Mouse (Mus musculus) midbrain, embryonic 14.5 days (tissue): ENCODE results near the gene Cpne4. TPM values are rescaled to one million over a fixed set of nuclear protein-coding genes. Genes with fewer than 3 reads are reported as not detected.

ENCODE experiments used
- ATAC-seq: fragments of 200-750 bp; cut with Nextera tagmentation; 2 replicates; pipeline ENCODE4 v1.8.0; 2017; ENCODE audit warnings: moderate number of reproducible peaks, moderate library complexity; ENCODE audit not compliant: low FRiP score, low TSS enrichment
- DNase-seq: peaks from one replicate; pipeline ENCODE4 v3.0.0-alpha.2; 2015
- H3K27ac ChIP-seq: fragments of 300-500 bp; sonication (generic); replicated peaks from 2 replicates; pipeline ENCODE4 v1.5.1; 2014; ENCODE audit warnings: mild to moderate bottlenecking, low read depth, low read length, moderate library complexity
- H3K27me3 ChIP-seq: fragments of 300-500 bp; sonication (generic); 2 replicates; pipeline ENCODE4 v1.6.1; 2014; ENCODE audit warnings: low read length, control low read depth, mixed read lengths; ENCODE audit not compliant: control insufficient read depth, insufficient read depth
- H3K36me3 ChIP-seq: fragments of 300-500 bp; sonication (generic); 2 replicates; pipeline ENCODE4 v1.6.1; 2014; ENCODE audit warnings: low read length, control low read depth; ENCODE audit not compliant: control insufficient read depth, insufficient read depth
- H3K4me1 ChIP-seq: fragments of 300-500 bp; sonication (generic); 2 replicates; pipeline ENCODE4 v1.6.1; 2014; ENCODE audit warnings: mild to moderate bottlenecking, antibody characterized with exemption, low read length, control low read depth; ENCODE audit not compliant: control insufficient read depth, insufficient read depth
- H3K4me2 ChIP-seq: fragments of 300-500 bp; sonication (generic); 2 replicates; pipeline ENCODE4 v1.6.1; 2014; ENCODE audit warnings: mild to moderate bottlenecking, low read length, moderate library complexity
- H3K4me3 ChIP-seq: fragments of 300-500 bp; sonication (generic); replicated peaks from 2 replicates; pipeline ENCODE4 v1.5.1; 2014; ENCODE audit warnings: low read depth, low read length
- H3K9ac ChIP-seq: fragments of 300-500 bp; sonication (generic); replicated peaks from 2 replicates; pipeline ENCODE4 v1.6.1; 2014; ENCODE audit warnings: mild to moderate bottlenecking, low read length, moderate library complexity
- H3K9me3 ChIP-seq: fragments of 300-500 bp; sonication (generic); 2 replicates; pipeline ENCODE4 v1.6.1; 2016; ENCODE audit warnings: low read length, control low read depth, mixed read lengths; ENCODE audit not compliant: control insufficient read depth
- WGBS: fragments of 180-500 bp; shearing (Covaris S2); extraction: QIAGEN DNeasy Blood & Tissue Kit; methylation state at CpG from one replicate; pipeline ENCODE4 v1.1.7; 2014; 5-methylcytosine and 5-hydroxymethylcytosine counted together
- polyA plus RNA-seq: library from polyadenylated mRNA; unstranded; fragments of >200 nt; fragmentation: Nextera tagmentation; extraction: Ambion mirVana; gene quantifications from 2 replicates; pipeline ENCODE4 v1.2.1, GENCODE M21; 2014

Cpne4 gene
- polyA plus RNA-seq, 1 experiment from 2014 or later = 20.2 TPM

DNA sequence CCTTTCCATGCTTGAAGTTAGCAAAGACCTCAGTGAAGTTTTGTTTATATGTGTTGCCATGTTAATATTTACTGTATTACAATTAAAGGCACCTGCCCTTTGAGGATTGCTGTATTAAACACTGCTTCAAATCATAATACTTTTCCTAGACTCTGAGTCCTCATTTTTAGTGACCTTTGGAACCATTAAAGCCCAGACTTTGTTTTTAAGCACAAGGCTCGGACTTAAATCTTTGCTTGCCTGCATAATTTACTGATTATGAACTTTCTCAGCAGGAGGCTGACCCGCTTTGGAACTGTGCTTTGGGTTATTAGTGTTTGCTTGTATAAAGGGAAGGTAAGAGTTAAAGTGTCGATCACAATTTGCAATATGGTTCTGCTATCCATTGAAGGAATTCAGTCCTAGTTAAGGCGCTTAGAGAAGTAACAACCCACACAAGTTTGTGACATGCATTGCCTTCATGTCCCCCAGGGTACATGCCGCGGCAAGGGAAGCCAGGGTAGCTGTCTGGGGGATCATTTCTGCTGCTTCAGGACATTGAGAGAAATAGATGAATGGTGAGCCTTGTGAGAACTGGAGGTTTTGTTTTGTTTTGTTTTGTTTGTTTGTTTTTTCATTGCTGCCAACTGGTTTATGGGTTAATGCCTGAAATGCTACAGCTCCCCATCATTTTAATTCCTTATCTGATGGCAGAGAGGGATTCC is 35.0 kb downstream of the Cpne4 start:
- Histone ChIP-seq H3K9ac (no peak overlapping the region), H3K36me3 (no peaks in the 10 kb centered on the region), H3K4me2 (no peak overlapping the region), H3K27me3 (no peaks in the 10 kb centered on the region), H3K4me1 (no peaks in the 10 kb centered on the region), H3K9me3 (no peaks in the 10 kb centered on the region), H3K27ac (no peak overlapping the region), H3K4me3 (no peak overlapping the region)
- no peak for DNase-seq
- ATAC-seq = no peak
- WGBS = 80% methylated on average over 6 of the region's 6 CpGs

DNA sequence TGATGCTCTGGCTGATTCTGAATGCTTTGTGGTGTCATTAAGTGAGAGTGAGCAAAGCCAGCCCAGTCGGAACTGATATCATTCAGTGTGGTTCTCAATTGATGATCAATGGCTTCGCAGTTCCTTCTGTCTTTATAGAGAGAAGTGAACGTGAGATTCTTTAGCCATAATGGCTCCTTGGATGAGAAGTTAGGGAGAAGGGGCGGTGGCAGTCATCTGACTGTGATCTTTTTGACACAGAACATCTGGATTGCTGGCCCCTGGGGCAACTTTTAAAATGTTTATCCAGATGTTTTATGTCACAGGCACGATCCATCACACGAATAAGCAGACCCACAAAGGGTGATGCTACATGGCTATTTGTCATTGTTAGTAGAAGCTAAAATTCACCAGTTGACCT is 35.6 kb downstream of the Cpne4 start:
- Histone ChIP-seq H3K9ac (no peak overlapping the region), H3K9me3 (no peaks in the 10 kb centered on the region), H3K4me2 (no peak overlapping the region), H3K4me1 (no peaks in the 10 kb centered on the region), H3K27me3 (no peaks in the 10 kb centered on the region), H3K4me3 (no peak overlapping the region), H3K27ac (no peak overlapping the region), H3K36me3 (no peaks in the 10 kb centered on the region)
- ATAC-seq = no peak
- WGBS = 73% methylated on average over 6 of the region's 6 CpGs
- DNase-seq = no peak

GRCm38 (mm10) chr9:104594550-104594949 is 47.5 kb downstream of the Cpne4 start:
- Histone ChIP-seq H3K4me3 (no peak overlapping the region), H3K4me1 (no peaks in the 10 kb centered on the region), H3K27ac (no peak overlapping the region), H3K9ac (no peak overlapping the region), H3K4me2 (no peak overlapping the region), H3K27me3 (no peaks in the 10 kb centered on the region; the same call in 1 of the 2 replicates), H3K36me3 (no peaks in the 10 kb centered on the region), H3K9me3 (no peaks in the 10 kb centered on the region)
- WGBS = 38% methylated on average over 5 of the region's 5 CpGs
- DNase-seq (peak; percentile 59), ATAC-seq (no peak)

DNA sequence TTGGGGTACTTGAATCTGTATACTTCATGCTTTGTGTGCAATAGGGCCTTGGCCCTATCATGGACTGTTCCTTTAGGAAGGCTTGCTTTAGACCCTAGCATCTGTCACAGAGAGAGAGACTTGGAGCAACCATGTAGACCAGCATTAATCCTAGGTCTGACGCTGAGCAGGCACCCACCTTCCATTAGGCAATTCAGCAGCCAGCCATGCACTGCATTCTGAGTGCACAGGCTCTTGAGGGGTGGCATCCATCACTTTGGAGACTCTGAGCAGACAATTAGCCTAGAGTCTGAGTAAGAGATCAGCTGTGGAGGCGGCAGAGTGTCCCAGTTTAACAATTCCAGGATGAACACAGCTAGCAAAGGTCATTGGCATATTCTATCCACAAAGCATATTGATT is 47.9 kb downstream of the Cpne4 start:
- Histone ChIP-seq H3K27ac (no peak overlapping the region), H3K27me3 (no peaks in the 10 kb centered on the region), H3K4me2 (no peak overlapping the region), H3K36me3 (no peaks in the 10 kb centered on the region), H3K9me3 (no peaks in the 10 kb centered on the region), H3K4me3 (no peak overlapping the region), H3K9ac (no peak overlapping the region), H3K4me1 (no peaks in the 10 kb centered on the region)
- ATAC-seq (no peak), DNase-seq (no peak)
- WGBS = 76% methylated on average over 2 of the region's 2 CpGs

GRCm38 (mm10) chr9:104612523-104612922 is 65.4 kb downstream of the Cpne4 start:
- DNase-seq (no peak), ATAC-seq (no peak)
- 76% methylated on average over 6 of the region's 6 CpGs for WGBS
- Histone ChIP-seq H3K9me3 (no peaks in the 10 kb centered on the region), H3K4me1 (no peaks in the 10 kb centered on the region), H3K4me3 (no peak overlapping the region), H3K36me3 (no peaks in the 10 kb centered on the region), H3K4me2 (no peak overlapping the region), H3K9ac (no peak overlapping the region), H3K27ac (no peak overlapping the region), H3K27me3 (no peaks in the 10 kb centered on the region)

DNA sequence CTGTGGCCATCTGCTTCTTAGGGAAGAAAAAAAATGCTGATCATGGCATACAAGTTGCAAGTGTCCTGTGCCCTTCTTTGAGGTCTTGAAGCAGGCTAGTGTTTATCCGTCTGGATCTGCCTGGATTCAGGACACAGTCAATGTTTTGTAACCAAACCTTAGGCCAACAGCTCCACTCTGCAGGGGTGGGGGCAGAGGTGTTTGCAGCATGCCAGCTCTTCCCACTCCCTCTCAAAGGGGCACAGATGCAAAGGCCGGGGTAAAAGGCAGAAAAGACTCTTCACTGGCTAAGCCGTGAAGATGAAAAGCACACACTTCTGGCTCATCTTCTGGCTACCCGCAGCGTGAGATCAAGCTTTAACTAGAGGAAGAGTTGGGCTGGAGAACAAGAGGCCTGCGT is 69.6 kb downstream of the Cpne4 start:
- 71% methylated on average over 6 of the region's 6 CpGs for WGBS
- H3K9me3 ChIP-seq = no peaks in the 10 kb centered on the region
- H3K4me3 ChIP-seq = no peak overlapping the region
- no peak overlapping the region for H3K4me2 ChIP-seq
- DNase-seq = no peak
- no peaks in the 10 kb centered on the region for H3K27me3 ChIP-seq
- H3K27ac ChIP-seq = no peak overlapping the region
- H3K9ac ChIP-seq = no peak overlapping the region
- ATAC-seq = no peak
- no peaks in the 10 kb centered on the region for H3K4me1 ChIP-seq
- H3K36me3 ChIP-seq = no peaks in the 10 kb centered on the region

GRCm38 (mm10) chr9:104623564-104623963 is 76.5 kb downstream of the Cpne4 start:
- 84% methylated on average over 4 of the region's 4 CpGs for whole genome bisulfite sequencing
- H3K4me1 ChIP-seq = no peaks in the 10 kb centered on the region

DNA sequence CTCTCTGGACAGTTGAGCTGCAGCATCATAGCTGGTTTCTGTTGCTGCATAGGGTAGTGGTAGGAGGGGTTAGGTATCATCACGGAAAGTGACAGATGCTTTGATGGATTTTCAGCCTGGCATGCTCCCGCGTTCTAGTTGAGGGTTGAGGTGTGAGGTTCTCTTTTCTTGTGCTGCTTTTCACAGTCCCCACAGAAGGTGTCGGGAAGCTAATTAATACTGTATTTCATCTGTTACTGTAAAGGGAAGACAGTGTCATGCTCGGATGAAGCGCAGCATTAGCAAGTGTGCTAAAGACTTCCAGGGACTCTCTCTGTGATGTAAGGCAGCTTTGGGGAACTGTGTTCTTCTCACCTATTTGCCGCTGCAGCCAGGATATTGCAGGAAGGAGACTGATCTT is 80.7 kb downstream of the Cpne4 start:
- ATAC-seq (no peak), DNase-seq (no peak)
- H3K4me3 ChIP-seq = no peak overlapping the region
- H3K36me3 ChIP-seq = no peaks in the 10 kb centered on the region
- no peak overlapping the region for H3K4me2 ChIP-seq
- H3K27ac ChIP-seq = no peak overlapping the region
- H3K9ac ChIP-seq = no peak overlapping the region
- WGBS = 73% methylated on average over 7 of the region's 7 CpGs
- H3K27me3 ChIP-seq = no peaks in the 10 kb centered on the region
- no peaks in the 10 kb centered on the region for H3K9me3 ChIP-seq
- no peaks in the 10 kb centered on the region for H3K4me1 ChIP-seq

More at GRCm38 (mm10) chr9:104623564-104623963, 76.5 kb downstream of the Cpne4 start:
- H3K27ac ChIP-seq = no peak overlapping the region
- no peaks in the 10 kb centered on the region for H3K9me3 ChIP-seq
- H3K4me3 ChIP-seq = no peak overlapping the region
- no peaks in the 10 kb centered on the region for H3K27me3 ChIP-seq
- H3K9ac ChIP-seq = no peak overlapping the region
- H3K36me3 ChIP-seq = no peaks in the 10 kb centered on the region
- DNase-seq (no peak), ATAC-seq (no peak)
- H3K4me2 ChIP-seq = no peak overlapping the region

DNA sequence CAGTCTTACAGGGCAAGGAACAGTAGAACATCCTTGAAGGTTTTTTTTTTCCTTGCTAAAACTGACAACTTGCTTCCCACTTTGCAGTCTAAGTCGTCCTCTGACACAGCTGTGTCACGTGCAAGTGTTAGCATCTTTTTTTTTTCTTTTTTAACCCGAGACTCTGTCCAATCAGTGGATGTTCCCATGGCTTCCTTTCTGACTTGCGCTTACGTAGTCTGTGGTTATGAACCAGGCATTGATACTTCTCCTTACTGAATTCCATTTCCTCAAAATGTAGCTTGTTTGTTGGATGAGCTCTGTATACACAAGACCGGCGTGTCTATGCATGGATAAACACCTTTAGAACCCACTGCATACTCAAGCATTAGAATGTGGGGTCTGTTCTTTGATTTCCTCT is 82.2 kb downstream of the Cpne4 start:
- DNase-seq (no peak), ATAC-seq (no peak)
- no peak overlapping the region for H3K4me2 ChIP-seq
- WGBS = 82% methylated on average over 7 of the region's 7 CpGs
- no peak overlapping the region for H3K9ac ChIP-seq
- no peaks in the 10 kb centered on the region for H3K27me3 ChIP-seq
- no peaks in the 10 kb centered on the region for H3K9me3 ChIP-seq
- H3K36me3 ChIP-seq = no peaks in the 10 kb centered on the region
- no peak overlapping the region for H3K27ac ChIP-seq
- no peak overlapping the region for H3K4me3 ChIP-seq
- no peaks in the 10 kb centered on the region for H3K4me1 ChIP-seq
